Mouse (Mus musculus): Measurements from ENCODE around the gene Etl4. TPM values are rescaled to one million over a fixed set of nuclear protein-coding genes. Genes with fewer than 3 reads are reported as not detected.

The Etl4 gene
- total and polyA plus RNA-seq, 3 experiments: 29.8 to 40.3 (median 36.0) TPM

DNA sequence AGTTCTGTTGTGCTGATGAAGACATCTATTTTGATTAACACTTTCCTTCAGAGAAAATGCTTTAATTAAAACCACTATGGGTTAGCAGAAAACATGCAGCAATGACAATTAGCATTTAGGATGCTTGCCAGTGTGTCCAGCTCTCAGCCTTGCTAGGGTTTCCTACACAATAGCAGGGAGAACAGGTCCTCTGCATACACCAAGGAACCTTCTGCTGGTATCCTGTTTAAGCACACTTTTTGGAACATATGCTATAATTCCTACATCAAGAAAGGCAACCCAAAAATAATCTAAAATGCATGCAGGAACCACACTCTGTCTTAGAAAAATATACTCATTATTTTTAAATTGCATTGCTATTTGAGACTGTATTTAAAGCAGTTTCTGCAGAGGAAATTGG is 673.5 kb downstream of the Etl4 start:
- H3K27ac ChIP-seq: no peak overlapping the region
- peaks cover 8% of the 10 kb centered on the region for H3K4me1 ChIP-seq (ENCODE audit: control insufficient read depth, insufficient read depth, low read length)
- peaks cover 10% of the 10 kb centered on the region for H3K36me3 ChIP-seq (ENCODE audit: control insufficient read depth, insufficient read depth, low read length)
- no peak overlapping the region for H3K9ac ChIP-seq (ENCODE audit: low read depth, low read length)
- no peak for DNase-seq
- H3K79me2 ChIP-seq (replicated peaks; ENCODE audit: control insufficient read depth, insufficient read depth, low read length): no peaks in the 10 kb centered on the region; the same call in none of the 2 replicates
- no peak overlapping the region for H3K4me3 ChIP-seq
- intact Hi-C loops (cut with DNase I): no loop called here
- TF ChIP-seq POLR2A (IDR thresholded peaks at IDR 0.05; ENCODE audit: insufficient read depth, low read depth, low read length) (no peak), CTCF (IDR thresholded peaks at IDR 0.05) (no peak), EP300 (IDR thresholded peaks at IDR 0.05; ENCODE audit: insufficient read depth, low read depth, low read length) (no peak)
- H3K27me3 ChIP-seq (ENCODE audit: control insufficient read depth, insufficient read depth, low read length): no peaks in the 10 kb centered on the region

DNA sequence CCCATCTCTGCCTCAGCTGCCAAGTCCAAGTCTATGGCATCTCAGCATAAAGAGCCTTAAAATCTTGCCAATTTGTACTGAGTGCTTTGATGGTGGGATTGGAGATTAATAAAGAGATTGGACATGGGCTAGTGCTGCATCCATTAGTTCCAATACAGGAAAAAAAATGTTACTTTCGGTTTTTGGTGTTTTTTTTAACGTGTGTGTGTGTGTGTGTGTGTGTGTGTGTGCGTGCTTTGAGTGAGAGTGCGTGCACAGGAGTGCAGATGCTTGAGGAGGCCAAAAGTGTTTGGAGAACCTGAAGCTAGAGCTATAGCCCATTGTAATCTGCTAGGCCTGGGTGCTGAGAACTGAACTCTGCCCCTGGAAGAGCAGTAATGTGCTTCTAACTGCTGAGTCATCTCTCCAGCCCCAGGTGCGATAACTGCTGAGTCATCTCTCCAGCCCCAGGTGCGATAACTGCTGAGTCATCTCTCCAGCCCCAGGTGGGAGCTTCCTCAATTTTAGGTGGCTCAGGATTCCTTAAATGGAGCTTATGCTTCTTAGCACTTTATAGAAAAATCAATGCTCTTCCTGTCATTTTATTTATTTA is 674.1 kb downstream of the Etl4 start:
- H3K27me3 ChIP-seq (ENCODE audit: control insufficient read depth, insufficient read depth, low read length): no peaks in the 10 kb centered on the region
- no peak overlapping the region for H3K9ac ChIP-seq (ENCODE audit: low read depth, low read length)
- no peak for TF ChIP-seq CTCF (IDR thresholded peaks at IDR 0.05)
- TF ChIP-seq EP300 (IDR thresholded peaks at IDR 0.05; ENCODE audit: insufficient read depth, low read depth, low read length): no peak
- TF ChIP-seq POLR2A (IDR thresholded peaks at IDR 0.05; ENCODE audit: insufficient read depth, low read depth, low read length): no peak
- H3K4me1 ChIP-seq (ENCODE audit: control insufficient read depth, insufficient read depth, low read length): peaks cover 8% of the 10 kb centered on the region
- H3K79me2 ChIP-seq (replicated peaks; ENCODE audit: control insufficient read depth, insufficient read depth, low read length): no peaks in the 10 kb centered on the region; the same call in none of the 2 replicates
- DNase-seq: no peak
- H3K27ac ChIP-seq: no peak overlapping the region
- 89% methylated on average over 6 of the region's 6 CpGs for WGBS
- H3K4me3 ChIP-seq: no peak overlapping the region
- H3K36me3 ChIP-seq (ENCODE audit: control insufficient read depth, insufficient read depth, low read length): peaks cover 10% of the 10 kb centered on the region
- intact Hi-C loops (cut with DNase I): no loop called here

DNA sequence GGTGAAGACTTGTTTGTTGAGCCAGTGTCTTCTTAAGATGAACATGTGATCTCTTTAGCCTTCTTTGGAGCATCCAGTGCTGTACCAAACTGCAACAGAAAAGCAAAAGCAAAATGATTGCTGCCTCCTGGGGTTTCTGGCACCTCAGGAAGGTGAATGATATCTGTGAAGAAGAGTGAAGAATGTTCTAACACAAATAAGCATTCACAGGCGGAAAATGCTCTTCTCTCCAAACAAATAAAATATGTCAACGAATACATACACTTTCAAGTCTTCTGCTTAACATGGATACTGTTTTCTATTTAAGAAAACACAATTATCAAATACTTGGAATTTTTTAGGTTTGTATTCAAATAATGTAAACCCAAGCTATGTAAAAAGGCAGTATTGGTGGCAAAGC is 678.3 kb downstream of the Etl4 start:
- no peaks in the 10 kb centered on the region; the same call in 1 of the 2 replicates for H3K4me1 ChIP-seq (ENCODE audit: control insufficient read depth, insufficient read depth, low read length)
- no peak overlapping the region for H3K27ac ChIP-seq
- no peak for DNase-seq
- no peak overlapping the region for H3K9ac ChIP-seq (ENCODE audit: low read depth, low read length)
- intact Hi-C loops (cut with DNase I): no loop called here
- WGBS: 97% methylated on average over 2 of the region's 2 CpGs
- H3K79me2 ChIP-seq (replicated peaks; ENCODE audit: control insufficient read depth, insufficient read depth, low read length): peaks cover 2% of the 10 kb centered on the region
- no peaks in the 10 kb centered on the region for H3K27me3 ChIP-seq (ENCODE audit: control insufficient read depth, insufficient read depth, low read length)
- no peaks in the 10 kb centered on the region; the same call in 1 of the 2 replicates for H3K36me3 ChIP-seq (ENCODE audit: control insufficient read depth, insufficient read depth, low read length)
- no peak overlapping the region for H3K4me3 ChIP-seq
- no peak for TF ChIP-seq POLR2A (IDR thresholded peaks at IDR 0.05; ENCODE audit: insufficient read depth, low read depth, low read length)

- Histone ChIP-seq H3K27ac (no peak overlapping the region), H3K36me3 (ENCODE audit: control insufficient read depth, insufficient read depth, low read length) (no peaks in the 10 kb centered on the region; the same call in 1 of the 2 replicates), H3K79me2 (replicated peaks; ENCODE audit: control insufficient read depth, insufficient read depth, low read length) (peaks cover 2% of the 10 kb centered on the region), H3K4me1 (ENCODE audit: control insufficient read depth, insufficient read depth, low read length) (no peaks in the 10 kb centered on the region; the same call in 1 of the 2 replicates), H3K9ac (ENCODE audit: low read depth, low read length) (no peak overlapping the region), H3K27me3 (ENCODE audit: control insufficient read depth, insufficient read depth, low read length) (no peaks in the 10 kb centered on the region), H3K4me3 (no peak overlapping the region)
- DNase-seq: no peak
- TF ChIP-seq CTCF (IDR thresholded peaks at IDR 0.05) (no peak), EP300 (IDR thresholded peaks at IDR 0.05; ENCODE audit: insufficient read depth, low read depth, low read length) (no peak), POLR2A (IDR thresholded peaks at IDR 0.05; ENCODE audit: insufficient read depth, low read depth, low read length) (no peak)
- intact Hi-C loops (cut with DNase I): no loop called here
These were observed 679.1 kb downstream of the Etl4 start for GRCm38 (mm10) chr2:20588631-20589030.

DNA sequence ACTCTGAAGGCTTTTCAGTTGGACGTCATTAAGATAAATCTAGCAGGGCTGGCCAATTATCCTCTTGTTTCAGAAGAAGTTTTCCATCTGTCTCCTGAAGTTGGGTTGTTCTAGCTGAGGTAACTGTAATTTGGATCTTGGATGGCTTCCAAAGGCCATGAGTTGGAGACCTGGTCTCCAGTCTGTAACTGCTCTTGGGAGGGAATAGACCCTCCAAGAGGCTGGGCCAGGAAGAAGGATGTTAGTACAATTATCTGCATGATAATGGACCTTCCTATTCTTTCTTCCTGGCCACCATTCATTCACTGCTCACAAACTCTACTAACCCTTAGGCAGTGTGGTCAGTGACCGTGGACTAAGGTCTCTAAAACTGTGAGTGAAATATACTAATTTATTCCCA is 684.5 kb downstream of the Etl4 start:
- intact Hi-C loops (cut with DNase I): loop anchor here (2.0 kb wide), 1 partner anchor 17 kb away; no protein-coding TSS in a partner anchor
- Histone ChIP-seq H3K79me2 (replicated peaks; ENCODE audit: control insufficient read depth, insufficient read depth, low read length) (peaks cover 2% of the 10 kb centered on the region; the same call in 1 of the 2 replicates), H3K9ac (ENCODE audit: low read depth, low read length) (no peak overlapping the region), H3K27ac (no peak overlapping the region), H3K27me3 (ENCODE audit: control insufficient read depth, insufficient read depth, low read length) (no peaks in the 10 kb centered on the region), H3K4me1 (ENCODE audit: control insufficient read depth, insufficient read depth, low read length) (no peaks in the 10 kb centered on the region; the same call in 1 of the 2 replicates), H3K36me3 (ENCODE audit: control insufficient read depth, insufficient read depth, low read length) (peaks cover 2% of the 10 kb centered on the region), H3K4me3 (no peak overlapping the region)
- DNase-seq: no peak
- TF ChIP-seq CTCF (IDR thresholded peaks at IDR 0.05): no peak
- no peak for TF ChIP-seq POLR2A (IDR thresholded peaks at IDR 0.05; ENCODE audit: insufficient read depth, low read depth, low read length)
- WGBS: 56% methylated on average over 2 of the region's 2 CpGs

DNA sequence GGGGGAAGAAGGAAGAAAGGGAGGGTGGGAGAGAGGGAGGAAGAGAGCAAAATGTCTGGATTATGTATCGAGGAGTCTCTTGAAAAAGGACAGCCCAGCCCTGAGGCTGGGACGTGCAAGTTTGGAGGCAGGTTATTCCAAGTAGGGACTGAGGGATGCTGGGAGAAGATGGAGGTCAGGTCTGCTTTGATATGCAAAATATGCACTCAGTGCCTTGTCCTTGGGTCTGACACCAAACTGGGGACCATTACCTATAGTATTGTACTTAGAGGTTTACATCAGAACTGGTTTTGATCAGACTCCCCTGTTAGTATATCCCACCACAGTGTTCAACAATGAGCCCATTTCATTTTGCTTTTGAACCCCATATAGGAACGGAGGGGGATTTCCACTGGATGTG is 685.4 kb downstream of the Etl4 start:
- no peak for DNase-seq

More for the DNA sequence above, 685.4 kb downstream of the Etl4 start:
- TF ChIP-seq POLR2A (IDR thresholded peaks at IDR 0.05; ENCODE audit: insufficient read depth, low read depth, low read length) (no peak), CTCF (IDR thresholded peaks at IDR 0.05) (no peak), EP300 (IDR thresholded peaks at IDR 0.05; ENCODE audit: insufficient read depth, low read depth, low read length) (no peak)
- whole genome bisulfite sequencing: 78% methylated on average over 3 of the region's 3 CpGs
- Histone ChIP-seq H3K27ac (no peak overlapping the region), H3K9ac (ENCODE audit: low read depth, low read length) (no peak overlapping the region), H3K36me3 (ENCODE audit: control insufficient read depth, insufficient read depth, low read length) (peaks cover 2% of the 10 kb centered on the region), H3K4me3 (no peak overlapping the region), H3K27me3 (ENCODE audit: control insufficient read depth, insufficient read depth, low read length) (no peaks in the 10 kb centered on the region), H3K4me1 (ENCODE audit: control insufficient read depth, insufficient read depth, low read length) (no peaks in the 10 kb centered on the region; the same call in 1 of the 2 replicates), H3K79me2 (replicated peaks; ENCODE audit: control insufficient read depth, insufficient read depth, low read length) (peaks cover 2% of the 10 kb centered on the region; the same call in 1 of the 2 replicates)
- intact Hi-C loops (cut with DNase I): loop anchor here (2.0 kb wide), 1 partner anchor 16 kb away; no protein-coding TSS in a partner anchor

Data from heart, adult 2 months (tissue).